Mouse (Mus musculus): Measurements from ENCODE around the gene Ntrk2. TPM values are rescaled to one million over a fixed set of nuclear protein-coding genes. Genes with fewer than 3 reads are reported as not detected.
"Not testable (repeated sequence)": the region's sequence is repeated elsewhere in the genome, so short reads cannot be mapped to it uniquely, and the experiment has no call there.

The Ntrk2 gene
- polyA plus RNA-seq, 2 experiments, result 0.04 to 0.07 TPM

- no peak for TF ChIP-seq CTCF (IDR thresholded peaks at IDR 0.05; ENCODE audit: low read depth)
- TF ChIP-seq EP300 (IDR thresholded peaks at IDR 0.05; ENCODE audit: low read depth), result no peak
- Histone ChIP-seq H3K27ac (no peak overlapping the region), H3K4me2 (ENCODE audit: low read depth) (no peak overlapping the region), H3K4me3 (ENCODE audit: insufficient read depth in 1 of 2, low read depth in 2 of 2, low read length in 2 of 2) (no peak overlapping the region), H3K27me3 (ENCODE audit: control insufficient read depth, insufficient read depth, low read length) (no peaks in the 10 kb centered on the region), H3K9me3 (ENCODE audit: control insufficient read depth, low read length) (no peaks in the 10 kb centered on the region), H3K9ac (replicated peaks) (no peak overlapping the region), H3K36me3 (replicated peaks; ENCODE audit: control insufficient read depth, insufficient read depth, low read depth) (no peaks in the 10 kb centered on the region), H3K4me1 (replicated peaks; ENCODE audit: control insufficient read depth in 2 of 2, insufficient read depth in 2 of 2, low read length in 1 of 2) (no peaks in the 10 kb centered on the region)
- WGBS (ENCODE audit: insufficient replicate concordance), result 50% methylated on average over 10 of the region's 10 CpGs
- ATAC-seq (ENCODE audit: insufficient read depth) (no peak), DNase-seq (ENCODE audit: low read depth in 3 of 3, low spot score in 3 of 3) (no peak)
These were observed 285.9 kb downstream of the Ntrk2 start for GRCm38 (mm10) chr13:59092045-59092857.

DNA sequence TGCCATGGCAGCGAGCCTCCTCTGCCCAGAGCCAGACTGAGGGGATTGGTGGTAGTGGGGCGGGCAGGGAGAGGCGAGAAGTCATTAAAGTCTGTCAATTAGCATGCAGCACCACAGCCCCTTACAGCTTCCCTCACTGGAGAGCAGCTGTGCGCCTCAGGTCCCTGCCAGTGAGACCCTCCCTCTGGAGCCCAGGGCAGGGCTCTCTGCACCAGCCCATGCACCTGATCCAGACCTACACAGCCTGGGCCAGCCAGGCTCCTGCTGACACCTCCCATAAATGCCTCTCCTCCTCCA lies 286.4 kb downstream of the Ntrk2 start:
- DNase-seq (ENCODE audit: low read depth in 3 of 3, low spot score in 3 of 3) (no peak), ATAC-seq (ENCODE audit: insufficient read depth) (no peak)
- 14% methylated on average over 4 of the region's 4 CpGs for WGBS (ENCODE audit: insufficient replicate concordance)
- H3K9me3 ChIP-seq (ENCODE audit: control insufficient read depth, low read length), result no peaks in the 10 kb centered on the region
- H3K36me3 ChIP-seq (replicated peaks; ENCODE audit: control insufficient read depth, insufficient read depth, low read depth), result no peaks in the 10 kb centered on the region
- H3K4me1 ChIP-seq (replicated peaks; ENCODE audit: control insufficient read depth in 2 of 2, insufficient read depth in 2 of 2, low read length in 1 of 2), result no peaks in the 10 kb centered on the region
- H3K4me3 ChIP-seq (ENCODE audit: insufficient read depth in 1 of 2, low read depth in 2 of 2, low read length in 2 of 2), result no peak overlapping the region
- no peaks in the 10 kb centered on the region for H3K27me3 ChIP-seq (ENCODE audit: control insufficient read depth, insufficient read depth, low read length)
- H3K9ac ChIP-seq (replicated peaks), result no peak overlapping the region
- H3K4me2 ChIP-seq (ENCODE audit: low read depth), result no peak overlapping the region
- TF ChIP-seq EP300 (IDR thresholded peaks at IDR 0.05; ENCODE audit: low read depth), result no peak
- H3K27ac ChIP-seq, result no peak overlapping the region

GRCm38 (mm10) chr13:59094722-59095121 lies 288.4 kb downstream of the Ntrk2 start:
- no peak overlapping the region for H3K4me3 ChIP-seq (ENCODE audit: insufficient read depth in 1 of 2, low read depth in 2 of 2, low read length in 2 of 2)
- TF ChIP-seq EP300 (IDR thresholded peaks at IDR 0.05; ENCODE audit: low read depth) (no peak), CTCF (IDR thresholded peaks at IDR 0.05; ENCODE audit: low read depth) (no peak)
- H3K4me2 ChIP-seq (ENCODE audit: low read depth), result no peak overlapping the region
- DNase-seq (ENCODE audit: low read depth in 3 of 3, low spot score in 3 of 3), result no peak
- no peaks in the 10 kb centered on the region for H3K4me1 ChIP-seq (replicated peaks; ENCODE audit: control insufficient read depth in 2 of 2, insufficient read depth in 2 of 2, low read length in 1 of 2)
- H3K9ac ChIP-seq (replicated peaks), result no peak overlapping the region
- H3K36me3 ChIP-seq (replicated peaks; ENCODE audit: control insufficient read depth, insufficient read depth, low read depth), result no peaks in the 10 kb centered on the region
- no peaks in the 10 kb centered on the region for H3K27me3 ChIP-seq (ENCODE audit: control insufficient read depth, insufficient read depth, low read length)
- H3K27ac ChIP-seq, result no peak overlapping the region
- 68% methylated on average over 7 of the region's 7 CpGs for WGBS (ENCODE audit: insufficient replicate concordance)
- no peaks in the 10 kb centered on the region for H3K9me3 ChIP-seq (ENCODE audit: control insufficient read depth, low read length)
- no peak for ATAC-seq (ENCODE audit: insufficient read depth)

DNA sequence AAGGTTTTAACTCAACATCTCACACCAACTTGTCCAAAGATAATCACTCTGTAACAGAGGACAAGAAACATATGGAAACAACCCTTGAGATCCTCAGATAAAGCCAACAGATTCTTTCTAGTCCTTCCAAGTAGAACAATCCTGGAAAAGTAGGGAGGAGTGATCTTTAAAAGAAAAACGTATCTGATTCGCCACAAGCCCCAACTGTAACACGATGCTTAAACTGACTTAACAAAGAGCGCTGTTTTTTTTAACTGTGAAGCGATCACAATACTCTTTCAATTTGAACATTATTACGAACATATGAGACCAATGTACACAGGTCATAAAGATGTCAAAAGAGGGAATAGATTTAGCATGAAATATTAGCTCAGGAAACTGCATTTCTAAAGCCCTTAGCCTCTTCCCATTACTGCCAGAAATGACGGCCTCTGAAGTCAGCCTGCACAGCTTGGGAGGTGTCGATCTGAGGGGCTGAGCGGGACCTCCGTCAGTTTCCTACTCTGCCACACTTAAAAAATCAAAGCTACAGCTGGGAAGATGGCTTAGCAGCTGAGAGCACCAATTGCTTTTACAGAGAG lies 289.5 kb downstream of the Ntrk2 start:
- no peak for ATAC-seq (ENCODE audit: insufficient read depth)
- no peaks in the 10 kb centered on the region for H3K36me3 ChIP-seq (replicated peaks; ENCODE audit: control insufficient read depth, insufficient read depth, low read depth)
- H3K4me2 ChIP-seq (ENCODE audit: low read depth), result no peak overlapping the region
- no peak overlapping the region for H3K9ac ChIP-seq (replicated peaks)
- TF ChIP-seq CTCF (IDR thresholded peaks at IDR 0.05; ENCODE audit: low read depth), result no peak
- no peaks in the 10 kb centered on the region for H3K9me3 ChIP-seq (ENCODE audit: control insufficient read depth, low read length)
- no peaks in the 10 kb centered on the region for H3K4me1 ChIP-seq (replicated peaks; ENCODE audit: control insufficient read depth in 2 of 2, insufficient read depth in 2 of 2, low read length in 1 of 2)
- no peak overlapping the region for H3K4me3 ChIP-seq (ENCODE audit: insufficient read depth in 1 of 2, low read depth in 2 of 2, low read length in 2 of 2)
- H3K27me3 ChIP-seq (ENCODE audit: control insufficient read depth, insufficient read depth, low read length), result no peaks in the 10 kb centered on the region
- 42% methylated on average over 10 of the region's 10 CpGs for WGBS (ENCODE audit: insufficient replicate concordance)
- no peak overlapping the region for H3K27ac ChIP-seq
- no peak for DNase-seq (ENCODE audit: low read depth in 3 of 3, low spot score in 3 of 3)

DNA sequence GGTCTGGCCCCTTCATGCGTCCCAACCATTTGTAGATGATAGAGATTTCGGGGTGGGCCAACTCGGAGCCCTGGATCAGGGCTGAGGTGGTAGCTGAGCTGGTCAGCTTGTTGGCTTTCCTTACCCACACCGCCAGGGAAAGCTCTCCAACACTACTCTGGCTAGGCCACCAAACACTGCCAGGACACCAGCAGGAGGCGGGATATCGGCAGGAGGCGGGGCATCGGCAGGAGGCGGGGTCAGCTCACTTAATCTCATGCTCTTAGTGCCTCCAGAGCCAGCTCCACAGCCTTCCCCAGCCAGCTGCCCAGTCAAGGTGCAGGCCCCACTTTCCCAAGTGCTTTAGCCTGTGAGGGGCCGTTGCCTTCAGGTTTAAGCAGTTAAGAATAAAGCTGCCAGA lies 293.7 kb downstream of the Ntrk2 start:
- Histone ChIP-seq H3K9ac (replicated peaks) (no peak overlapping the region), H3K9me3 (ENCODE audit: control insufficient read depth, low read length) (no peaks in the 10 kb centered on the region), H3K27me3 (ENCODE audit: control insufficient read depth, insufficient read depth, low read length) (no peaks in the 10 kb centered on the region), H3K27ac (no peak overlapping the region), H3K4me3 (ENCODE audit: insufficient read depth in 1 of 2, low read depth in 2 of 2, low read length in 2 of 2) (no peak overlapping the region), H3K36me3 (replicated peaks; ENCODE audit: control insufficient read depth, insufficient read depth, low read depth) (no peaks in the 10 kb centered on the region), H3K4me1 (replicated peaks; ENCODE audit: control insufficient read depth in 2 of 2, insufficient read depth in 2 of 2, low read length in 1 of 2) (no peaks in the 10 kb centered on the region), H3K4me2 (ENCODE audit: low read depth) (no peak overlapping the region)
- 35% methylated on average over 10 of the region's 10 CpGs for WGBS (ENCODE audit: insufficient replicate concordance)
- DNase-seq (ENCODE audit: low read depth in 3 of 3, low spot score in 3 of 3) (no peak), ATAC-seq (ENCODE audit: insufficient read depth) (no peak)
- TF ChIP-seq CTCF (IDR thresholded peaks at IDR 0.05; ENCODE audit: low read depth) (no peak), EP300 (IDR thresholded peaks at IDR 0.05; ENCODE audit: low read depth) (no peak)

GRCm38 (mm10) chr13:59107791-59108190 lies 301.4 kb downstream of the Ntrk2 start:
- not testable (repeated sequence) for H3K27ac ChIP-seq; H3K4me3 ChIP-seq (ENCODE audit: insufficient read depth in 1 of 2, low read depth in 2 of 2, low read length in 2 of 2); H3K9me3 ChIP-seq (ENCODE audit: control insufficient read depth, low read length); H3K4me2 ChIP-seq (ENCODE audit: low read depth); ATAC-seq (ENCODE audit: insufficient read depth); H3K4me1 ChIP-seq (replicated peaks; ENCODE audit: control insufficient read depth in 2 of 2, insufficient read depth in 2 of 2, low read length in 1 of 2); DNase-seq (ENCODE audit: low read depth in 3 of 3, low spot score in 3 of 3); H3K9ac ChIP-seq (replicated peaks); H3K36me3 ChIP-seq (replicated peaks; ENCODE audit: control insufficient read depth, insufficient read depth, low read depth); H3K27me3 ChIP-seq (ENCODE audit: control insufficient read depth, insufficient read depth, low read length)
- WGBS (ENCODE audit: insufficient replicate concordance), result 73% methylated on average over 10 of the region's 10 CpGs
